Mouse (Mus musculus) CH12.LX (cell line): Measurements from ENCODE around the gene Mlip.

Experiments
- CTCF ChIP-seq, 2 experiments: IDR thresholded peaks in 1 of 2; conservative IDR thresholded peaks in 1 of 2; 2 replicates each; pipeline ENCODE4 v1.5.1; 2011 to 2012; ENCODE audit warnings: low read depth in 2 of 2, low read length in 2 of 2, improper control_type of control experiment in 1 of 2, inconsistent platforms in 1 of 2, mild to moderate bottlenecking in 1 of 2, moderate library complexity in 1 of 2
- E2F4 ChIP-seq: IDR thresholded peaks from 2 replicates; pipeline ENCODE4 v1.6.1; 2011; ENCODE audit warnings: low read depth, low read length, improper control_type of control experiment; ENCODE audit not compliant: insufficient replicate concordance
- POLR2A ChIP-seq: IDR thresholded peaks from 2 replicates; pipeline ENCODE4 v1.6.1; 2011; ENCODE audit warnings: low read depth, mild to moderate bottlenecking, improper control_type of control experiment, low read length
- POLR2AphosphoS2 ChIP-seq: IDR thresholded peaks from 2 replicates; pipeline ENCODE4 v1.6.1; 2011; ENCODE audit warnings: low read depth, low read length, improper control_type of control experiment

DNA sequence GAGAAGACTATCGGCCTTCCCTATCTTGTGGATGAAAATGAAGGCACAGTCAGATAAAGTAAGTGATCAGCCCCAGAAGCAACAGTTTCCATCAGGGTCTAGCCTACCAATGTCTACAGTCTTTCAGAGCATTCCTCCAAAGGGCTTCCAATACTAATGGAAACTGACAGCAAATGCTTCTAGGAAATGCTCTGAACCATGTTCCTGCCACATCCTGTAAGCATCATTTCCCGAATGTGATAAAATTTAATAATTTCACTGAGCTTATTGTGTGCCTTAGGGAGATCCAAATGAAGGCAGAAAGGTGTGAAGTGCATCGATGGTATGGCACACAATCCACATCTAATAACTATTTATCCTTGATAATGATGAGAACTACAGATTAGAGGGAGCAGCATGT, 173.3 kb downstream of the Mlip start:
- no peak for TF ChIP-seq POLR2AphosphoS2
- TF ChIP-seq E2F4, result no peak
- TF ChIP-seq POLR2A, result no peak
- TF ChIP-seq CTCF (conservative IDR thresholded peaks at IDR 0.05 in 1 of 2, IDR thresholded peaks at IDR 0.05 in 1 of 2; ENCODE audit: low read depth in 2 of 2, low read length in 2 of 2), result no peak
